Mouse (Mus musculus): ENCODE results near the gene Prdx2. TPM values are rescaled to one million over a fixed set of nuclear protein-coding genes. Genes with fewer than 3 reads are reported as not detected.
A peak's percentile ranks its signal among the peaks of the same experiment; 100 is the strongest.

Gene Prdx2
- polyA plus RNA-seq, 1 experiment from 2014 or later: 1,276 TPM

GRCm38 (mm10) chr8:84936962-84937546 is 32.3 kb upstream of the Prdx2 start, which contains the start of gene Mast1:
Gene Mast1, minus strand, starts transcription at chr8:84937359.
- Histone ChIP-seq H3K4me1 (peaks cover 29% of the 10 kb centered on the region), H3K4me3 (peak within 1 kb of the TSS; percentile 76), H3K9me3 (no peaks in the 10 kb centered on the region), H3K27ac (peak within 1 kb of the TSS; percentile 96), H3K36me3 (replicated peaks) (no peaks in the 10 kb centered on the region; the same call in 1 of the 2 replicates), H3K27me3 (replicated peaks) (no peaks in the 10 kb centered on the region), H3K4me2 (peak within 1 kb of the TSS; percentile 85), H3K9ac (peak within 1 kb of the TSS; percentile 100)
- under 1% methylated on average over 47 of the region's 50 CpGs for WGBS
- ATAC-seq (replicated peaks): peak; percentile 61

- no peaks in the 10 kb centered on the region for H3K9me3 ChIP-seq
- no peak for ATAC-seq (replicated peaks)
- H3K4me1 ChIP-seq: peaks cover 29% of the 10 kb centered on the region
- peak overlapping the region; percentile 76 for H3K4me3 ChIP-seq
- no peaks in the 10 kb centered on the region for H3K36me3 ChIP-seq (replicated peaks)
- H3K4me2 ChIP-seq: peak overlapping the region; percentile 85
- 64% methylated on average over 13 of the region's 13 CpGs for WGBS
- no peaks in the 10 kb centered on the region for H3K27me3 ChIP-seq (replicated peaks)
- H3K9ac ChIP-seq: peak overlapping the region; percentile 100; the same call in 1 of the 2 replicates
- peak overlapping the region; percentile 96 for H3K27ac ChIP-seq
These were observed 31.5 kb upstream of the Prdx2 start for GRCm38 (mm10) chr8:84937620-84938485.

- H3K4me2 ChIP-seq: peak overlapping the region; percentile 64
- H3K36me3 ChIP-seq (replicated peaks): no peaks in the 10 kb centered on the region
- no peaks in the 10 kb centered on the region for H3K9me3 ChIP-seq
- 10% methylated on average over 4 of the region's 4 CpGs for WGBS
- H3K4me1 ChIP-seq: peaks cover 35% of the 10 kb centered on the region
- no peak overlapping the region for H3K27ac ChIP-seq
- H3K27me3 ChIP-seq (replicated peaks): peaks cover 12% of the 10 kb centered on the region
- ATAC-seq (replicated peaks): no peak
- H3K4me3 ChIP-seq: no peak overlapping the region; the same call in 1 of the 2 replicates
- H3K9ac ChIP-seq: no peak overlapping the region
These were observed 25.7 kb upstream of the Prdx2 start for GRCm38 (mm10) chr8:84943699-84944098.

GRCm38 (mm10) chr8:84944478-84945160 is 24.8 kb upstream of the Prdx2 start:
- WGBS: 2% methylated on average over 26 of the region's 26 CpGs
- H3K4me2 ChIP-seq: peak overlapping the region; percentile 64
- H3K9me3 ChIP-seq: no peaks in the 10 kb centered on the region
- H3K4me1 ChIP-seq: peaks cover 35% of the 10 kb centered on the region
- peak overlapping the region; percentile 66 for H3K4me3 ChIP-seq
- peak overlapping the region; percentile 80 for H3K27ac ChIP-seq
- H3K36me3 ChIP-seq (replicated peaks): no peaks in the 10 kb centered on the region
- peak overlapping the region; percentile 57 for H3K9ac ChIP-seq
- peak; percentile 32; the same call in 1 of the 2 replicates for ATAC-seq (replicated peaks)
- H3K27me3 ChIP-seq (replicated peaks): peaks cover 12% of the 10 kb centered on the region

GRCm38 (mm10) chr8:84945235-84945632 is 24.2 kb upstream of the Prdx2 start:
- Histone ChIP-seq H3K27ac (peak overlapping the region; percentile 80), H3K4me1 (peaks cover 35% of the 10 kb centered on the region), H3K9ac (peak overlapping the region; percentile 57), H3K9me3 (no peaks in the 10 kb centered on the region), H3K27me3 (replicated peaks) (peaks cover 18% of the 10 kb centered on the region), H3K36me3 (replicated peaks) (no peaks in the 10 kb centered on the region), H3K4me2 (peak overlapping the region; percentile 64), H3K4me3 (peak overlapping the region; percentile 66)
- 2% methylated on average over 11 of the region's 11 CpGs for WGBS
- peak; percentile 70 for ATAC-seq (replicated peaks)

- H3K36me3 ChIP-seq (replicated peaks): no peaks in the 10 kb centered on the region
- peak overlapping the region; percentile 66 for H3K4me3 ChIP-seq
- peak overlapping the region; percentile 80 for H3K27ac ChIP-seq
- H3K4me1 ChIP-seq: peaks cover 35% of the 10 kb centered on the region
- peaks cover 21% of the 10 kb centered on the region for H3K27me3 ChIP-seq (replicated peaks)
- no peaks in the 10 kb centered on the region for H3K9me3 ChIP-seq
- ATAC-seq (replicated peaks): peak; percentile 70
- WGBS: 1% methylated on average over 38 of the region's 67 CpGs
- H3K4me2 ChIP-seq: peak overlapping the region; percentile 64
- H3K9ac ChIP-seq: peak overlapping the region; percentile 57
These were observed 23.5 kb upstream of the Prdx2 start for GRCm38 (mm10) chr8:84945633-84946527.

- peak within 1 kb of the TSS; percentile 80 for H3K27ac ChIP-seq
- no peaks in the 10 kb centered on the region for H3K36me3 ChIP-seq (replicated peaks)
- peak within 1 kb of the TSS; percentile 64 for H3K4me2 ChIP-seq
- WGBS: 5% methylated on average over 17 of the region's 17 CpGs
- ATAC-seq (replicated peaks): peak; percentile 14
- H3K27me3 ChIP-seq (replicated peaks): peaks cover 21% of the 10 kb centered on the region
- H3K4me3 ChIP-seq: peak within 1 kb of the TSS; percentile 66
- H3K9me3 ChIP-seq: no peaks in the 10 kb centered on the region
- peaks cover 35% of the 10 kb centered on the region for H3K4me1 ChIP-seq
- peak within 1 kb of the TSS; percentile 57 for H3K9ac ChIP-seq
These were observed 22.7 kb upstream of the Prdx2 start, which contains the start of gene Rtbdn for GRCm38 (mm10) chr8:84946528-84947240. Gene Rtbdn, plus strand, starts transcription at chr8:84946991.

- no peak for ATAC-seq (replicated peaks)
- H3K27ac ChIP-seq: 0 out of 2 replicates have a peak overlapping the region, but pooled peaks have one; percentile 80
- no peaks in the 10 kb centered on the region for H3K36me3 ChIP-seq (replicated peaks)
- 18% methylated on average over 9 of the region's 9 CpGs for WGBS
- peaks cover 35% of the 10 kb centered on the region for H3K4me1 ChIP-seq
- H3K27me3 ChIP-seq (replicated peaks): peaks cover 21% of the 10 kb centered on the region
- H3K9ac ChIP-seq: peak overlapping the region; percentile 57; the same call in 1 of the 2 replicates
- H3K4me3 ChIP-seq: peak overlapping the region; percentile 66
- H3K9me3 ChIP-seq: no peaks in the 10 kb centered on the region
- peak overlapping the region; percentile 64 for H3K4me2 ChIP-seq
These were observed 22.2 kb upstream of the Prdx2 start for GRCm38 (mm10) chr8:84947241-84947545.

- Histone ChIP-seq H3K27ac (no peak overlapping the region), H3K9me3 (no peaks in the 10 kb centered on the region), H3K27me3 (replicated peaks) (peaks cover 21% of the 10 kb centered on the region), H3K4me1 (peaks cover 22% of the 10 kb centered on the region), H3K4me2 (no peak overlapping the region), H3K36me3 (replicated peaks) (no peaks in the 10 kb centered on the region), H3K4me3 (no peak overlapping the region), H3K9ac (no peak overlapping the region)
- ATAC-seq (replicated peaks): no peak
- WGBS: 18% methylated on average over 12 of the region's 12 CpGs
These were observed 19.6 kb upstream of the Prdx2 start for GRCm38 (mm10) chr8:84949753-84950152.

- no peak overlapping the region for H3K9ac ChIP-seq
- WGBS: 8% methylated on average over 18 of the region's 18 CpGs
- no peak overlapping the region for H3K4me2 ChIP-seq
- H3K9me3 ChIP-seq: no peaks in the 10 kb centered on the region
- no peak overlapping the region for H3K27ac ChIP-seq
- H3K4me1 ChIP-seq: no peaks in the 10 kb centered on the region
- no peak overlapping the region for H3K4me3 ChIP-seq
- ATAC-seq (replicated peaks): no peak
- no peaks in the 10 kb centered on the region; the same call in 1 of the 2 replicates for H3K36me3 ChIP-seq (replicated peaks)
- H3K27me3 ChIP-seq (replicated peaks): peaks cover 21% of the 10 kb centered on the region
These were observed 16.7 kb upstream of the Prdx2 start for GRCm38 (mm10) chr8:84952612-84953255.

Data from midbrain, embryonic 15.5 days (tissue).